Mouse (Mus musculus) liver, embryonic 13.5 days (tissue): Measurements from ENCODE around the gene Aff3. TPM values are rescaled to one million over a fixed set of nuclear protein-coding genes. Genes with fewer than 3 reads are reported as not detected.

Experiments
- ATAC-seq: fragments of 200-750 bp; cut with Nextera tagmentation; 2 replicates; pipeline ENCODE4 v1.8.0; 2017; ENCODE audit warnings: low read depth, mild to moderate bottlenecking, moderate number of reproducible peaks, moderate library complexity
- DNase-seq: peaks from one replicate; pipeline ENCODE4 v3.0.0; 2022
- H3K27ac ChIP-seq: fragments of 300-500 bp; sonication (generic); 2 replicates; pipeline ENCODE4 v1.5.1; 2015; ENCODE audit warnings: moderate library complexity, mild to moderate bottlenecking, inconsistent platforms
- H3K27me3 ChIP-seq: fragments of 300-500 bp; sonication (generic); 2 replicates; pipeline ENCODE4 v1.6.1; 2015; ENCODE audit warnings: mild to moderate bottlenecking, inconsistent platforms
- H3K36me3 ChIP-seq: fragments of 300-500 bp; sonication (generic); 2 replicates; pipeline ENCODE4 v1.6.1; 2015; ENCODE audit warnings: mild to moderate bottlenecking, inconsistent platforms
- H3K4me1 ChIP-seq: fragments of 300-500 bp; sonication (generic); replicated peaks from 2 replicates; pipeline ENCODE4 v1.6.1; 2015; ENCODE audit warnings: inconsistent platforms
- H3K4me2 ChIP-seq: fragments of 300-500 bp; sonication (generic); 2 replicates; pipeline ENCODE4 v1.6.1; 2015; ENCODE audit warnings: inconsistent platforms, mild to moderate bottlenecking, moderate library complexity
- H3K4me3 ChIP-seq: fragments of 300-500 bp; sonication (generic); replicated peaks from 2 replicates; pipeline ENCODE4 v1.5.1; 2015; ENCODE audit warnings: mild to moderate bottlenecking, inconsistent platforms
- H3K9ac ChIP-seq: fragments of 300-500 bp; sonication (generic); 2 replicates; pipeline ENCODE4 v1.6.1; 2015; ENCODE audit warnings: mild to moderate bottlenecking, inconsistent platforms
- H3K9me3 ChIP-seq: fragments of 300-500 bp; sonication (generic); replicated peaks from 2 replicates; pipeline ENCODE4 v1.6.1; 2016; ENCODE audit warnings: inconsistent platforms
- WGBS: fragments of 180-500 bp; shearing (Covaris S2); methylation state at CpG from one replicate; pipeline ENCODE4 v1.1.7; 2015; ENCODE audit not compliant: insufficient replicate concordance; 5-methylcytosine and 5-hydroxymethylcytosine counted together
- polyA plus RNA-seq: library from polyadenylated mRNA; unstranded; fragments of >200 nt; fragmentation: Nextera tagmentation; extraction: Ambion mirVana; gene quantifications from 2 replicates; pipeline ENCODE4 v1.2.1, GENCODE M21; 2015

The Aff3 gene
- polyA plus RNA-seq, 1 experiment from 2014 or later = 0.44 TPM

DNA sequence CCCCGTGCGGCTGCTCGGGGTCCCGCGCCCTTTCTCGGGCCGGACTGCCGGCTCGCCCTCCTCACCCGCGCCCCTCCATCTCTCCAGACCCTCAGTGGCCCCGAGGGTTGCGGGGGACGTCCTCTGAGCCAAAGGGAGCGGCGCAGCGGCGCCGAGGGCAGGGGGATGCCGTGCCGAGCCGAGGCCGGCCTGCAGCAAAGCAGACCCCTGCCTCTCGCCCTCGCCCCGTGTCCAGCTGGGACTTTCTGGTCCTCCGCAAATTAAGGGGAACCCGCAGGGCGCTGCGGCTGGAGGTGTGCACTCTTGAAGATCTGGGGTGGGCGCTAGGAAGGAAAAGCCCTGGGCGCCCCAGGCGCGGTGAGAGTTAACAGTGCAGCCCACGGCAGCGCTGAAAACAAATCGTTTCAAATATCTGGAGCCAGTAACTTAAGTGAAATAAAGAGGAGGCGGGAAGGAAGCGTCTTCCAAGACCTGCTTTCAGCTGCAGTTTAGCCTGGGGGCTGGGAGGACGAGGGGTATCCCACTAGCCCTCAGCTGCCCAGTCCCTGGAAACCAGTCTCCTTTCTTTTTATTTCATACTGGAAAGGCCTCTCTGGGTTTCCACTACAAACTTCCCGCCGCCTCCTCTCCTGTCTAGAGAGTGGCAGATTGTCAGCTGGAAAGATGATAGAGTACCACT, 36.9 kb downstream of the Aff3 start:
- Histone ChIP-seq H3K36me3 (no peaks in the 10 kb centered on the region), H3K4me3 (peak overlapping the region; percentile 60), H3K9ac (peak overlapping the region; percentile 43; the same call in 1 of the 2 replicates), H3K9me3 (no peaks in the 10 kb centered on the region), H3K4me1 (0 out of 2 replicates have a peak, but pooled peaks cover 6% of the 10 kb centered on the region), H3K27me3 (peaks cover 77% of the 10 kb centered on the region), H3K4me2 (peak overlapping the region; percentile 75), H3K27ac (no peak overlapping the region)
- no peak for ATAC-seq
- no peak for DNase-seq
- WGBS = 3% methylated on average over 37 of the region's 42 CpGs

GRCm38 (mm10) chr1:38626739-38627661, 37.8 kb downstream of the Aff3 start:
- DNase-seq (no peak), ATAC-seq (peak; percentile 58; the same call in 1 of the 2 replicates)
- peak overlapping the region; percentile 60 for H3K4me3 ChIP-seq
- 1% methylated on average over 68 of the region's 133 CpGs for WGBS
- H3K9me3 ChIP-seq = no peaks in the 10 kb centered on the region
- 0 out of 2 replicates have a peak, but pooled peaks cover 6% of the 10 kb centered on the region for H3K4me1 ChIP-seq
- H3K9ac ChIP-seq = peak overlapping the region; percentile 50
- no peaks in the 10 kb centered on the region for H3K36me3 ChIP-seq
- peak overlapping the region; percentile 75 for H3K4me2 ChIP-seq
- H3K27me3 ChIP-seq = peaks cover 77% of the 10 kb centered on the region
- no peak overlapping the region for H3K27ac ChIP-seq

GRCm38 (mm10) chr1:38626388-38626738, 38.4 kb downstream of the Aff3 start:
- H3K27me3 ChIP-seq = peaks cover 73% of the 10 kb centered on the region
- peak overlapping the region; percentile 50; the same call in 1 of the 2 replicates for H3K9ac ChIP-seq
- ATAC-seq (no peak; the same call in 1 of the 2 replicates), DNase-seq (no peak)
- H3K4me2 ChIP-seq = peak overlapping the region; percentile 75
- peak overlapping the region; percentile 60 for H3K4me3 ChIP-seq
- H3K27ac ChIP-seq = no peak overlapping the region
- no peaks in the 10 kb centered on the region for H3K36me3 ChIP-seq
- 0 out of 2 replicates have a peak, but pooled peaks cover 6% of the 10 kb centered on the region for H3K4me1 ChIP-seq
- H3K9me3 ChIP-seq = no peaks in the 10 kb centered on the region
- WGBS = 12% methylated on average over 10 of the region's 10 CpGs

DNA sequence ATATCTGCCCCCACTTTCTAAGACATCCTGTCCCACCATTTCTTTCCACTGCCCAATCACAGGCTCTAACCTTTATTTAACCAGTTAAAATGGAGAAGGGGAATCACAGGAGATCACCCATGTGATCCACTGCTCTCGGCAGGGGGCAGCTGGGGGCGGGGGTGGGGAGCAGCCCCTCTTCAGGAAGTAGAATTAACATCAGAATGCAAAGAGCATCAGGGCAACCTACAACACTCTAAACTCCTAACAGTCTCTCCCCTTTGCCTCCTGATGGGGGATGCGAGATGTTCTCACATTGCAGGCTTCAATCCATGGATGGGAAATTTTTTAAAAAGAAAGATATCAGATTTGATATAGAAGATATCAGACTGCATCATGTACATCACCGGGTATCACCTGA, 42.9 kb downstream of the Aff3 start:
- DNase-seq = no peak
- 0 out of 2 replicates have a peak, but pooled peaks cover 5% of the 10 kb centered on the region for H3K4me1 ChIP-seq
- WGBS = 47% methylated on average over 4 of the region's 4 CpGs

GRCm38 (mm10) chr1:38620401-38620800, 44.4 kb downstream of the Aff3 start:
- no peak overlapping the region for H3K27ac ChIP-seq
- H3K36me3 ChIP-seq = no peaks in the 10 kb centered on the region
- H3K9ac ChIP-seq = no peak overlapping the region
- DNase-seq (no peak), ATAC-seq (no peak)
- peaks cover 18% of the 10 kb centered on the region for H3K27me3 ChIP-seq
- H3K9me3 ChIP-seq = no peaks in the 10 kb centered on the region
- H3K4me2 ChIP-seq = no peak overlapping the region
- H3K4me1 ChIP-seq = no peaks in the 10 kb centered on the region
- 64% methylated on average over 6 of the region's 6 CpGs for WGBS
- no peak overlapping the region for H3K4me3 ChIP-seq

More for the DNA sequence above, 42.9 kb downstream of the Aff3 start:
- H3K9me3 ChIP-seq = no peaks in the 10 kb centered on the region
- no peak overlapping the region for H3K4me2 ChIP-seq
- no peak for ATAC-seq
- no peak overlapping the region for H3K4me3 ChIP-seq
- peaks cover 32% of the 10 kb centered on the region for H3K27me3 ChIP-seq
- no peaks in the 10 kb centered on the region for H3K36me3 ChIP-seq
- no peak overlapping the region for H3K9ac ChIP-seq
- no peak overlapping the region for H3K27ac ChIP-seq

DNA sequence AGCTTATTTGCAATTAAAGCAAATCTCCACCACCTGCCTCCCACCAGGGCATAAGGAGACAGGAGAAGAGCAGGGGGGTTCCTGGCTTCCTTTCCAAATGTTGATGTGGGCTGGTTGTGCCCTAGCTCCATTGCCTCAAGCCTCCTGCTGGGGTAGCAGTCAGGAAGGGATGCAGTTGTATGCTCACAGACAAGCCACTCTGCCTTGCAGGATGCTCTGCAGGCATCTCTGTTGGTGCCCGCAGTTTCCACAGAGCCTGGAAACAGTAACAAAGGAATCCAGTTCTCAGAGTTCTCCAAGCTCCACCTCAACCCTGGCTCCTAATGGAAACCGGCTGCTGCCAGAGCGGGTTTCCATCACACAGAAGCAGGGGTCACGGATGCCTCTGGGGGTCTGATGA, 58.0 kb downstream of the Aff3 start:
- Histone ChIP-seq H3K4me1 (no peaks in the 10 kb centered on the region; the same call in 1 of the 2 replicates), H3K27ac (no peak overlapping the region), H3K9me3 (no peaks in the 10 kb centered on the region), H3K4me2 (no peak overlapping the region), H3K4me3 (no peak overlapping the region), H3K27me3 (no peaks in the 10 kb centered on the region), H3K9ac (no peak overlapping the region), H3K36me3 (no peaks in the 10 kb centered on the region)
- ATAC-seq (no peak), DNase-seq (no peak)
- WGBS = 68% methylated on average over 4 of the region's 4 CpGs

DNA sequence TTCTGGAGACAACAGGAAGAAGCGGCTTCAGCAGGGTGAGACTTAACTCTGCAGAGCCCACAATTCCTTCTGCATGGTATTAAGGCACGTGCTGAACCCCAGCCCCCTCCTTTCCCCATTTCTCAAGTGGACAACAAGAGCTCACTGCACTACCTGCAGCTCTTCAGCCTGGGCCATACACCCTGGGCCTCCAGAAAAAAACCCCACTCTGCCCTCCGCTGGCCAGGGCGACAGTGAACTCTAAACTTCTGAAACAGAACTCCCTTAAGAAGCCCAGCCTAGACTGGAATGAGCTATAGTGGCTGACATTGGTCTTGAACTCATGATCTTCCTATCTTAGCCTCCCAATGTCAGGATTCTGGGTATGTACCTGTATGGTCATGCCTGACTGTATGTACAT, 59.3 kb downstream of the Aff3 start:
- Histone ChIP-seq H3K9me3 (no peaks in the 10 kb centered on the region), H3K9ac (no peak overlapping the region), H3K27me3 (no peaks in the 10 kb centered on the region), H3K36me3 (no peaks in the 10 kb centered on the region), H3K4me1 (no peaks in the 10 kb centered on the region; the same call in 1 of the 2 replicates), H3K4me2 (no peak overlapping the region), H3K27ac (no peak overlapping the region), H3K4me3 (no peak overlapping the region)
- no peak for ATAC-seq
- DNase-seq = no peak
- WGBS = 67% methylated on average over 4 of the region's 4 CpGs

DNA sequence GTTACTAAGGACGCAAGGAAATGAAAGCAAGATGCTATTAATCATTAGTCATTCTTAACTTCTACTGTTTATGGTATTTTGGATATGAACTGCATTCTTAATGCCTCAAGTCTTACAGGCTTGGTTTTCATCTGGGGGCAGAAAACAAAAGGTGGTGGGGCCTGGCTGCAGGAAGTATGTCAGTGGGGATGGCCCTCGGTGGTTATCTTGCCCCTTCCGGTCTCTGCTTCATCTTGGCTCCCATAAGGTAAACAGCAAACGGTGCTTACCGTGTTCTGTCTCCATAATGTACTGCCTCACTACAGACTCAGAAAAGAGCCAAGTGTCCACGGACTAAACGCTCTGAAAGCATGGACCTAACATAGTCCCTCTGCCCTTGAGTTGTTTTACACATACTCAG, 60.1 kb downstream of the Aff3 start:
- Histone ChIP-seq H3K27me3 (no peaks in the 10 kb centered on the region), H3K9ac (no peak overlapping the region), H3K9me3 (no peaks in the 10 kb centered on the region), H3K4me1 (no peaks in the 10 kb centered on the region; the same call in 1 of the 2 replicates), H3K36me3 (no peaks in the 10 kb centered on the region), H3K4me3 (no peak overlapping the region), H3K27ac (no peak overlapping the region), H3K4me2 (no peak overlapping the region)
- ATAC-seq = no peak
- no peak for DNase-seq
- WGBS = 54% methylated on average over 7 of the region's 7 CpGs

DNA sequence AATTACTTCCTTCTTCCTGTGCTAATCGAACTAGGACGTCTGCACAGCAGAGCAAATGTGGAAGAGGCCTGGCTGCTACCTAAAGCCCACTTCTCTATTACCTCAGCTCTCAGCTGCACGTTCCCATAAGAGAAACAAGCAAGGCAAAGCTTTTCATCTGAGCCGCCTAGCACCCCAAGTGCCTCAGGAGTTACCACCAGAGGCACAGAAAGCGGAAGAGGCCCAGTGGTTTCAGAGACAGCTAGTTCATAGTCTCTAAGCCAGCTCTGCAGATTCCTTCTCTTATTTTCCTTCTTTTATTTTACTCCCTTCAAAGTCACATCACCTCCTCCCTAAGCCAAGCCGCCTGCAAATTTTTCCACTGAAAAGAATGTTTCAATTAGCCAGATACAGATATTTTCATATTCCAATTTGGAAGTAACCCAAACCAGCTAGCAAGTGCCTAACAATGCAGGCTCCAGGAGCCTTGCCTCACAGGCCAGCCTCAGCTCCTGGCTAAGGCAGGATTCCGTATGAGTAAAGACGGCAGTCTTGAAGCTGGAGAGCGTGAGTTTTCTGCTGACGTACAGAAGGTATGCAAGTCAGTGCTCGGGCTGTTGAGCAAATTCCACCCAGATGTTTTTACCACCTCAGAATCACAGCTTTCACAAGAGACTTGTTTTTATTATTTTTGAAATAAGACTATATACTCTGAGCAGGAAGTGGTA, 62.8 kb downstream of the Aff3 start:
- H3K36me3 ChIP-seq = no peaks in the 10 kb centered on the region
- H3K4me3 ChIP-seq = no peak overlapping the region
- WGBS = 49% methylated on average over 11 of the region's 11 CpGs
- H3K27me3 ChIP-seq = no peaks in the 10 kb centered on the region
- H3K4me1 ChIP-seq = no peaks in the 10 kb centered on the region; the same call in 1 of the 2 replicates
- DNase-seq (no peak), ATAC-seq (no peak)
- no peak overlapping the region for H3K9ac ChIP-seq
- H3K4me2 ChIP-seq = no peak overlapping the region
- no peaks in the 10 kb centered on the region for H3K9me3 ChIP-seq
- no peak overlapping the region for H3K27ac ChIP-seq

DNA sequence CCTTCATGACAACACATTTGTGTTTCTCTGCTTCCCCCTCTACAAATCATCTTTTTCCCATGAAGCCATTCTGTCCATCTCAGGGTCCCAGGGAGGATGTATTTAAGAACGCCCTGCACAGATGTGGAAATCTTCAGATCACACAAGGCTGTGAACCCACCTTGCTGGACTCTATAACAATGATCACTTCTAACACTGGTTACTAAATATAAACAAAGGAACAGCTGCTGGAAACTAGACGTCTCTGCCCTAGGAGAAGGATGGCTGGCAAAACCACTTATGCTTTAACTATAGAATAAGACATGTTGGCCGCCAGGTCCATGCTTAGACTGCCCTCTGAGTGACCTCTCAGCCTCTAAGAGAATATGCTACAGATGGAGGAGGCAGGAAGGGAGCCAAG, 69.4 kb downstream of the Aff3 start:
- no peak overlapping the region for H3K27ac ChIP-seq
- ATAC-seq = no peak
- 52% methylated on average over 3 of the region's 3 CpGs for WGBS

GRCm38 (mm10) chr1:38594766-38595165, 70.0 kb downstream of the Aff3 start:
- ATAC-seq = no peak
- H3K4me2 ChIP-seq = no peak overlapping the region

More for the DNA sequence above, 69.4 kb downstream of the Aff3 start:
- Histone ChIP-seq H3K4me1 (no peaks in the 10 kb centered on the region), H3K4me3 (no peak overlapping the region), H3K36me3 (no peaks in the 10 kb centered on the region), H3K27me3 (no peaks in the 10 kb centered on the region), H3K9ac (no peak overlapping the region), H3K4me2 (no peak overlapping the region), H3K9me3 (no peaks in the 10 kb centered on the region)
- DNase-seq = no peak

More at GRCm38 (mm10) chr1:38594766-38595165, 70.0 kb downstream of the Aff3 start:
- no peak overlapping the region for H3K4me3 ChIP-seq
- H3K9ac ChIP-seq = no peak overlapping the region
- H3K27me3 ChIP-seq = no peaks in the 10 kb centered on the region
- H3K9me3 ChIP-seq = no peaks in the 10 kb centered on the region
- H3K4me1 ChIP-seq = no peaks in the 10 kb centered on the region
- DNase-seq = no peak
- H3K27ac ChIP-seq = no peak overlapping the region
- H3K36me3 ChIP-seq = no peaks in the 10 kb centered on the region
- WGBS = 60% methylated on average over 5 of the region's 5 CpGs
